Mouse (Mus musculus) bone marrow, adult 2 months (tissue): ENCODE data around the gene Rbms2. TPM values are rescaled to one million over a fixed set of nuclear protein-coding genes. Genes with fewer than 3 reads are reported as not detected.

Source experiments
- H3K27ac ChIP-seq: fragments of 200-500 bp; 2 replicates; pipeline ENCODE4 v1.5.1; 2012; ENCODE audit warnings: low read depth, mild to moderate bottlenecking, control low read depth, inconsistent platforms, low read length; ENCODE audit not compliant: control insufficient read depth, poor library complexity, insufficient read depth
- H3K4me1 ChIP-seq: fragments of 200-500 bp; 2 replicates; pipeline ENCODE4 v1.6.1; 2011; ENCODE audit warnings: low read length; ENCODE audit not compliant: control insufficient read depth, insufficient read depth
- H3K4me3 ChIP-seq: fragments of 200-500 bp; replicated peaks from 2 replicates; pipeline ENCODE3; 2011; ENCODE audit warnings: mild to moderate bottlenecking, low read depth, low read length, control low read depth; ENCODE audit not compliant: control insufficient read depth
- CTCF ChIP-seq: fragments of 200-500 bp; IDR thresholded peaks from 2 replicates; pipeline ENCODE4 v1.5.1; 2011; ENCODE audit warnings: low read length, control low read depth; ENCODE audit not compliant: control insufficient read depth, insufficient read depth
- POLR2A ChIP-seq: fragments of 200-500 bp; IDR thresholded peaks from 2 replicates; pipeline ENCODE4 v1.6.1; 2011; ENCODE audit warnings: low read depth, mild to moderate bottlenecking, control low read depth, low read length, borderline replicate concordance; ENCODE audit not compliant: control insufficient read depth
- WGBS: fragments of 180-500 bp; shearing (Covaris S2); methylation state at CpG from one replicate; pipeline ENCODE4 v1.1.7; 2018; 5-methylcytosine and 5-hydroxymethylcytosine counted together
- polyA plus RNA-seq: library from polyadenylated mRNA; stranded (reverse); fragments of >200 nt; gene quantifications from 2 replicates; pipeline ENCODE4 v1.2.4, GENCODE M21; 2011; ENCODE audit warnings: low replicate concordance; ENCODE audit not compliant: missing spikeins, insufficient read depth, insufficient read length

Rbms2 gene
- polyA plus RNA-seq, 1 experiment = 16.2 TPM

- TF ChIP-seq POLR2A = no peak
- no peak for TF ChIP-seq CTCF
- WGBS = 96% methylated on average over 7 of the region's 7 CpGs
- Histone ChIP-seq H3K27ac (no peak overlapping the region), H3K4me3 (no peak overlapping the region), H3K4me1 (no peaks in the 10 kb centered on the region)
These were observed 56.3 kb downstream of the Rbms2 start for GRCm38 (mm10) chr10:128123833-128124232.

GRCm38 (mm10) chr10:128111227-128111626 lies 68.9 kb downstream of the Rbms2 start:
- Histone ChIP-seq H3K4me3 (no peak overlapping the region), H3K27ac (no peak overlapping the region), H3K4me1 (no peaks in the 10 kb centered on the region)
- TF ChIP-seq CTCF (no peak), POLR2A (no peak)

GRCm38 (mm10) chr10:128110103-128110761 lies 69.9 kb downstream of the Rbms2 start:
- 93% methylated on average over 4 of the region's 4 CpGs for WGBS
- Histone ChIP-seq H3K4me1 (no peaks in the 10 kb centered on the region), H3K27ac (no peak overlapping the region), H3K4me3 (no peak overlapping the region)
- no peak for TF ChIP-seq POLR2A
- TF ChIP-seq CTCF = no peak

- TF ChIP-seq POLR2A (no peak), CTCF (no peak)
- Histone ChIP-seq H3K27ac (peak overlapping the region; percentile 66; the same call in 1 of the 2 replicates), H3K4me3 (peak overlapping the region; percentile 74), H3K4me1 (peaks cover 4% of the 10 kb centered on the region)
- WGBS = under 1% methylated on average over 13 of the region's 13 CpGs
These were observed 82.5 kb downstream of the Rbms2 start for GRCm38 (mm10) chr10:128097587-128097971.

- TF ChIP-seq POLR2A (0 out of 2 replicates have a peak, but pooled peaks have one; percentile 13), CTCF (no peak)
- Histone ChIP-seq H3K4me3 (peak overlapping the region; percentile 74), H3K27ac (peak overlapping the region; percentile 71), H3K4me1 (peaks cover 4% of the 10 kb centered on the region)
- WGBS = under 1% methylated on average over 85 of the region's 86 CpGs
These were observed 83.2 kb downstream of the Rbms2 start for GRCm38 (mm10) chr10:128096693-128097586.

GRCm38 (mm10) chr10:128096313-128096692 lies 83.8 kb downstream of the Rbms2 start:
- Histone ChIP-seq H3K4me1 (peaks cover 4% of the 10 kb centered on the region), H3K4me3 (peak overlapping the region; percentile 74), H3K27ac (peak overlapping the region; percentile 21)
- no peak for TF ChIP-seq CTCF
- no peak for TF ChIP-seq POLR2A
- WGBS = 15% methylated on average over 4 of the region's 4 CpGs

- no peak for TF ChIP-seq POLR2A
- no peak for TF ChIP-seq CTCF
- Histone ChIP-seq H3K4me1 (peaks cover 4% of the 10 kb centered on the region), H3K4me3 (no peak overlapping the region), H3K27ac (peak overlapping the region; percentile 95)
- WGBS = 19% methylated on average over 9 of the region's 9 CpGs
These were observed 85.0 kb downstream of the Rbms2 start for GRCm38 (mm10) chr10:128095003-128095636.

GRCm38 (mm10) chr10:128094340-128094968 lies 85.6 kb downstream of the Rbms2 start:
- peak; percentile 57; the same call in 1 of the 2 replicates for TF ChIP-seq POLR2A
- TF ChIP-seq CTCF = no peak
- WGBS = 6% methylated on average over 19 of the region's 19 CpGs
- Histone ChIP-seq H3K4me1 (peaks cover 4% of the 10 kb centered on the region), H3K4me3 (peak overlapping the region; percentile 38), H3K27ac (peak overlapping the region; percentile 95)
